Mouse (Mus musculus) neural tube, embryonic 14.5 days (tissue): Measurements from ENCODE around the gene Gfm1. TPM values are rescaled to one million over a fixed set of nuclear protein-coding genes. Genes with fewer than 3 reads are reported as not detected.
A peak's percentile ranks its signal among the peaks of the same experiment; 100 is the strongest.

Experiments
- ATAC-seq: fragments of 200-750 bp; cut with Nextera tagmentation; 2 replicates; pipeline ENCODE4 v1.8.0; 2017; ENCODE audit warnings: low read depth, mild to moderate bottlenecking, moderate TSS enrichment, moderate library complexity
- H3K27ac ChIP-seq: fragments of 300-500 bp; sonication (generic); 2 replicates; pipeline ENCODE4 v1.5.1; 2014; ENCODE audit warnings: low read depth, mild to moderate bottlenecking, control low read depth, low read length, moderate library complexity, mixed read lengths
- H3K27me3 ChIP-seq: fragments of 300-500 bp; sonication (generic); 2 replicates; pipeline ENCODE4 v1.6.1; 2014; ENCODE audit warnings: low read length; ENCODE audit not compliant: control insufficient read depth, insufficient read depth
- H3K36me3 ChIP-seq: fragments of 300-500 bp; sonication (generic); 2 replicates; pipeline ENCODE4 v1.6.1; 2014; ENCODE audit warnings: low read length, mixed read lengths; ENCODE audit not compliant: control insufficient read depth, insufficient read depth
- H3K4me1 ChIP-seq: fragments of 300-500 bp; sonication (generic); 2 replicates; pipeline ENCODE4 v1.6.1; 2014; ENCODE audit warnings: low read length; ENCODE audit not compliant: control insufficient read depth, insufficient read depth
- H3K4me2 ChIP-seq: fragments of 300-500 bp; sonication (generic); 2 replicates; pipeline ENCODE4 v1.6.1; 2014; ENCODE audit warnings: mild to moderate bottlenecking, low read depth, low read length, control low read depth
- H3K4me3 ChIP-seq: fragments of 300-500 bp; sonication (generic); 2 replicates; pipeline ENCODE4 v1.5.1; 2014; ENCODE audit warnings: low read depth, low read length, control low read depth, mixed read lengths
- H3K9ac ChIP-seq: fragments of 300-500 bp; sonication (generic); replicated peaks from 2 replicates; pipeline ENCODE4 v1.6.1; 2014; ENCODE audit warnings: low read depth, mild to moderate bottlenecking, control low read depth, low read length, mixed read lengths
- H3K9me3 ChIP-seq: fragments of 300-500 bp; sonication (generic); 2 replicates; pipeline ENCODE4 v1.6.1; 2016; ENCODE audit warnings: low read length; ENCODE audit not compliant: control insufficient read depth
- WGBS: fragments of 180-500 bp; shearing (Covaris S2); extraction: QIAGEN DNeasy Blood & Tissue Kit; methylation state at CpG from one replicate; pipeline ENCODE4 v1.1.7; 2014; 5-methylcytosine and 5-hydroxymethylcytosine counted together
- polyA plus RNA-seq: library from polyadenylated mRNA; unstranded; fragments of >200 nt; fragmentation: Nextera tagmentation; extraction: Ambion mirVana; gene quantifications from 2 replicates; pipeline ENCODE4 v1.2.1, GENCODE M21; 2014

Gfm1 gene
- polyA plus RNA-seq, 1 experiment from 2014 or later = 31.3 TPM

DNA sequence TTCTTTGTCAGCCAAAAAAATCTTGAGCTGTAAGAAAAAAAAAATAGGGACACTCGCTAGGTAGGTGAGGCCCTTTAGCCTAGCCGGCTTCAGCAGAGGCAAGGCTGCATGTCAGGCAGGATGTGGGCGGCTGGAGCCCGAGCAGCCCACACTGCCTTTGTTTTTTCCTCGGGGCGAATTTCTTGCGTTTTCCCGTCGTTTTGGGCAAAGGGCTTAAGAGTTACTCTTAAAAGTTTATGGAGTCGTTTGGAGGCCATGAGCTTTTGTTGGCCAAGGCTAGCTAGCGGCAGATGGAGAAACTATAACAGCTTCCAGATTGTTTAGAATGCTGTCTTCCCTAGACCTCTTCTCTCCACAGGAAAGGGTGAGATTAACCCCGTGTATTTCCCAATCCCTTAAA, 33.1 kb downstream of the Gfm1 start:
- H3K4me2 ChIP-seq = peak overlapping the region; percentile 84
- 2% methylated on average over 12 of the region's 12 CpGs for whole genome bisulfite sequencing
- peaks cover 10% of the 10 kb centered on the region; the same call in 1 of the 2 replicates for H3K36me3 ChIP-seq
- peak overlapping the region; percentile 68 for H3K9ac ChIP-seq
- no peaks in the 10 kb centered on the region for H3K27me3 ChIP-seq
- H3K4me3 ChIP-seq = peak overlapping the region; percentile 58
- H3K9me3 ChIP-seq = no peaks in the 10 kb centered on the region
- ATAC-seq = no peak
- peak overlapping the region; percentile 81 for H3K27ac ChIP-seq
- H3K4me1 ChIP-seq = peaks cover 6% of the 10 kb centered on the region

DNA sequence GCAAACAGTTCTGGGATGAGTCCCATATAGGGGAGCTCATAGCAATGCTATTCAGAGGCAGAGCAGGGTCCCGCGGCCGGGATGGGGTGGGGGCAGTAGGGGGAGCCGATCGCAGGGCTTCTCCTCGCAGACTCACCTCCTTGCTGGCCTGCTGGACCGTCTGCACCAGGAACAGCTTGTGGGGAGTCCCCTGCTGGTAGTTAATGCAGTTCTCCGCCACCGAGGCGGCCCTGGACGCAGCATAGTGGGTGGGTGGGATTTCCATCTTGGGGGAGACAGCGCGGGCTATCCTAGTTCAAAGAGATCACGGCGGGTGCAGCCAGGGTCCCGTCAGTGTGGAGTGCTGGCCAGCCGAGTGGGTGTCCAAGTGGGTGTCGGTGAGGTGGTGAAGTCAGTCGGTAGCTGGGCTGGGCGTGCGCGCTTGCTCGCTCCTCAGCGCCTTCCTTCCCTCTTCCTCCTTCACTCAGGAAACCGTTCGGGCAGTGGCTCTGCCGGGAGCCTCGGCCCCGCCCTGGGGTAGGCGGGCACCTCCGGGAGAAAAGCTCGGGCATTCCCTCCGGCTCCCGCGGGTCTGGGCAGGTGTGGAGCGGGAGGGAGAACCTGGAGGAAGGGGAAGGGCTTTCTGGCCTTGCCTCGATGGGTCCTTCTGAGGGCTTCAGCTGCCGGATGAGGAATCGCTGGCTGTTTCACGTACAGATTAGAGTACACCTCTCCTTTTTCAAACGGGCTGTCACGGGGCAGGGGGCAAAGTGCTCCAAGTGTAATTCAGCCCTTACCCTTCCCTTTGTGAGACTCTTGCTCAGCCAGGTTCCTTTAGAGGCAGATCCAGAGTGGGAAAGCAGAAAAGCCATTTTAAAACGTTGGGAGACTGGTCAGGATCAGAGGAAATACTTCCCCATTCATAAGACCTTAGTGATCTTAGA, 33.8 kb downstream of the Gfm1 start, which contains the start of gene Lxn:
Lxn (minus strand) TSS at position 477 of the 923 bp plus-strand sequence.
- Histone ChIP-seq H3K4me2 (peak within 1 kb of the TSS; percentile 84), H3K9me3 (no peaks in the 10 kb centered on the region), H3K4me3 (peak within 1 kb of the TSS; percentile 58), H3K4me1 (peaks cover 6% of the 10 kb centered on the region), H3K9ac (peak within 1 kb of the TSS; percentile 68), H3K27me3 (no peaks in the 10 kb centered on the region), H3K36me3 (peaks cover 11% of the 10 kb centered on the region; the same call in 1 of the 2 replicates), H3K27ac (peak within 1 kb of the TSS; percentile 81)
- peak; percentile 87 for ATAC-seq
- under 1% methylated on average over 43 of the region's 43 CpGs for WGBS

DNA sequence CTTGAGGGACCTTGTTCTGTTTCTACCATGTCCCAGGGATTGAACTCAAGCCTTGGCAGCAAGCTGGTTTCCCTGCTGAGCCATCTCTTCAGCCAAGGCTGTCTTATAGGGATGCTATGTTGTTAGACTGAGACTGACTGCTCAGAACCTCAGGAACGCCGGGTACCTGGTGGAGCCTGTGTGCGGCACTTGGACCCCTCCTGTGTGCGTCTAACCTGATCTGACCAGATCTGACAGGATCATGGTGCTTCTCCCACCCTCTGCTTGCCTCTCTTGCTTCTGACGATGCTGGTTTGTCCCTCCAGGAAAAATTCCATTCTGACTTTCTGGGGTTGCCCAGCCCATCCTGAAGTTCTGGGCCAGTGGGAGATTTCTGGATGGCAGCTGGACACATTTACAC, 36.7 kb downstream of the Gfm1 start:
- no peak overlapping the region for H3K4me2 ChIP-seq
- no peak overlapping the region for H3K4me3 ChIP-seq
- H3K9me3 ChIP-seq = no peaks in the 10 kb centered on the region
- no peak overlapping the region for H3K27ac ChIP-seq
- H3K27me3 ChIP-seq = no peaks in the 10 kb centered on the region
- WGBS = 96% methylated on average over 5 of the region's 5 CpGs
- H3K9ac ChIP-seq = no peak overlapping the region
- no peak for ATAC-seq
- H3K36me3 ChIP-seq = peaks cover 4% of the 10 kb centered on the region; the same call in 1 of the 2 replicates
- H3K4me1 ChIP-seq = peaks cover 6% of the 10 kb centered on the region

DNA sequence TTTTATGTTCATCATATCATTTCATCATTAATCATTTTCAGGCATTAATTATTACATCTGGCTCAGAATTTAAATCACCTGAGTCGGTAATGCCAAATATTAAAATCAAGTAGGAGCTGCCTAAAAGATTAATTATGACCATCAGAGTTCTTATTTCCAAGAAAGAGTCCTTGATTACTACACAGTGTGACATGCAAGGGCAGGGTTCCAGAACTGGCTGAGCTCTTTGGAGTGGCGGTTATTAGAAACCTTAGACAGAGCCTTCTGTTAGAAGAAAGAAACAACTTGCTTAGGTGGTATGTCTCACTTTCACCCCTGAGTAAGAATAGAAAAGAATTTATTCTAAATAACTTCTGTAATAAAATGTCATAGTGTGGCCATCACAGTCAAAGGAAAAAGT, 37.4 kb downstream of the Gfm1 start:
- H3K4me2 ChIP-seq = no peak overlapping the region
- H3K4me1 ChIP-seq = peaks cover 6% of the 10 kb centered on the region
- H3K36me3 ChIP-seq = peaks cover 4% of the 10 kb centered on the region; the same call in 1 of the 2 replicates
- no peak overlapping the region for H3K9ac ChIP-seq
- WGBS = 95% methylated on average over 2 of the region's 2 CpGs
- H3K27me3 ChIP-seq = no peaks in the 10 kb centered on the region
- ATAC-seq = no peak
- H3K4me3 ChIP-seq = no peak overlapping the region
- no peak overlapping the region for H3K27ac ChIP-seq
- no peaks in the 10 kb centered on the region for H3K9me3 ChIP-seq

DNA sequence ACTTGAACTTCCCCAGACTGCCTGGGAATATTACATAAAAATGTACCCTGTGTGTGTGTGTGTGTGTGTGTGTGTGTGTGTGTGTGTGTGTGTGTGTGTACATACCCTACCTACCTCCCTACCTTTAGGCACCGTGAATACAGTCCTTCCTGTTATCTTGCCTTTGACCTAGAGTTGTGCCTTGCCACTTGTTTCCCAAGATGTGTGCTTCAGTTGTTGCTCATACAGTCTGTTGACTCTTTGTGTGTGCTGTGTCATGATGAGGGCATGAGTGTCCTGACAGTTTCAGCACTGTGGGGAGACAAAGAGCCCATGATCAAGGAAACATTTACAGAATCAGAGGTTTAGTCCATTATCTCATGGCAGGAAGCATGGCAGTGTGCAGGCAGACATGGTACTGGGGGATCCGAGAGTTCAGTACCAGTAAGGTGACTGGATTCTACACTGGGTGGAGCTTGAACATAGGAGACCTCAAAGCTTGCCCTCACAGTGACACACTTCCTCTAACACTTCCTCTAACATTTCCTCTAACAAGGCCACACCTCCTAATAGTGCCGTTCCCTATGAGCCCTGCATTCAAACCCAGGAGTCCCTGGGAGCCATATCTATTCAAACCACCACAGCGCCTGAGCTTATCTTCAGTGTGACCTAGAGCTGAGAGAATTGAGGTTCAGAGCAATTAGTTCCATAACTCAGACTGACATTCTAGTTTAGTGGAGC, 41.7 kb downstream of the Gfm1 start:
- 87% methylated on average over 4 of the region's 4 CpGs for WGBS
- Histone ChIP-seq H3K36me3 (peaks cover 9% of the 10 kb centered on the region; the same call in 1 of the 2 replicates), H3K9ac (no peak overlapping the region), H3K9me3 (no peaks in the 10 kb centered on the region), H3K4me3 (no peak overlapping the region), H3K27me3 (no peaks in the 10 kb centered on the region), H3K4me1 (no peaks in the 10 kb centered on the region), H3K27ac (no peak overlapping the region), H3K4me2 (no peak overlapping the region)
- no peak for ATAC-seq

DNA sequence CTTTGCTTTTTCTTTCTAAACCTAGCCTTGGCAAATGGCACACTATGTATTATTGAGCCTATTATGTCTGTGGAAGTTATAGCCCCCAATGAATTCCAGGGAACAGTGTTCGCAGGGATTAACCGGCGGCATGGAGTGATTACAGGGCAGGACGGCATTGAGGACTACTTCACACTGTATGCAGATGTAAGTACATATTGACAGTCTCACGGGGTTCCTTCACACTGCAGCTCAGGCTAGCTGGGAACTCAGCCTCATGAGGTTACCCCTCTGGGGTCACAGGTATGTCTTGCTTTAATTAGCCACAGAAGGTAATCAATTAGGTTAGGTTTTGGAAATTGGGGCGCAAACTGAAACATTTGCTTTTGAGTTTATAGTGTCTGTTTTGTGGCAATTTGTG, 43.5 kb downstream of the Gfm1 start:
- Histone ChIP-seq H3K4me1 (no peaks in the 10 kb centered on the region), H3K4me2 (no peak overlapping the region), H3K9ac (no peak overlapping the region), H3K4me3 (no peak overlapping the region), H3K36me3 (0 out of 2 replicates have a peak, but pooled peaks cover 4% of the 10 kb centered on the region), H3K27me3 (no peaks in the 10 kb centered on the region), H3K9me3 (no peaks in the 10 kb centered on the region), H3K27ac (no peak overlapping the region)
- no peak for ATAC-seq
- WGBS = 88% methylated on average over 6 of the region's 6 CpGs

DNA sequence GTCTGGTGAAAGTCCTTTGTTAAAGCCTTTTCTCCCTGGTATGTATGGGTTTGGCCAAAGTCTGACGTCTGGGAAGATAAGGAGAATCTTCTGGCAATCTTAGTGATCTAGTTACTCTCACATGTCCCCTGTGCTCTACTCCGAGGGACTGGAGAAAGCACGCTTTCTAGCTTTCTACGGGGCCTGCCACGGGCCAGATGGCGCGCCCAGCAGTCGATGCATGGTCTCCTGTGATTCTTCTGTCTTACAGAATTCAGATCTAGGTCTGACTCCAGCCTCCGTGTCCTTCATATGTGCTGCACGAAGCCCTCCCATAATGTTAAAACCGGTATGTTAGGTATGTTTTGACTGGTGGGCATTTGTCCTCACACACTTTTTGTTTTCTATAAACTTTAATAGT, 49.9 kb downstream of the Gfm1 start:
- Histone ChIP-seq H3K9ac (no peak overlapping the region), H3K36me3 (no peaks in the 10 kb centered on the region), H3K4me3 (no peak overlapping the region), H3K27me3 (no peaks in the 10 kb centered on the region), H3K9me3 (no peaks in the 10 kb centered on the region), H3K4me1 (no peaks in the 10 kb centered on the region), H3K4me2 (no peak overlapping the region), H3K27ac (no peak overlapping the region)
- 96% methylated on average over 11 of the region's 11 CpGs for WGBS
- ATAC-seq = no peak

DNA sequence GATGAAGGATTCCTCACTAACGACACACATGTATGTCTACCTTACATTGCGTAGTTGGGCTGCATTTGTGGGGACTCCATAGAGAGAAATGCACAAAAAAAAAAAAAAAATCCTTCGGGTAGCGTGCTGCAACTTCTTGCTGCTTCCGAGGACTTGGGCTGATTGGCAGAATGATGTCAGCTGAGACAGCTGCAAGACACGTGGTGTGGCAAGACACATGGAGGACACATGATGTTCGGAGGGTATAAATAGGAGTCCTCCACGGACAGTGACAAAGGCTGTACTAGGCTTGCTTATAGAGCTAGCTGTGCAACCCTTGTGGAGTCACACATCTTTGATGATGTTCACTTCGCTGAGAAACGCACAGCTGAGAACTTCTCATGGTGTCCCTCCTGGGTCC, 52.5 kb downstream of the Gfm1 start:
- Histone ChIP-seq H3K4me3 (no peak overlapping the region), H3K27ac (no peak overlapping the region), H3K9me3 (no peaks in the 10 kb centered on the region), H3K4me1 (no peaks in the 10 kb centered on the region), H3K36me3 (no peaks in the 10 kb centered on the region), H3K4me2 (no peak overlapping the region), H3K27me3 (no peaks in the 10 kb centered on the region), H3K9ac (no peak overlapping the region)
- 94% methylated on average over 10 of the region's 10 CpGs for WGBS
- ATAC-seq = no peak

DNA sequence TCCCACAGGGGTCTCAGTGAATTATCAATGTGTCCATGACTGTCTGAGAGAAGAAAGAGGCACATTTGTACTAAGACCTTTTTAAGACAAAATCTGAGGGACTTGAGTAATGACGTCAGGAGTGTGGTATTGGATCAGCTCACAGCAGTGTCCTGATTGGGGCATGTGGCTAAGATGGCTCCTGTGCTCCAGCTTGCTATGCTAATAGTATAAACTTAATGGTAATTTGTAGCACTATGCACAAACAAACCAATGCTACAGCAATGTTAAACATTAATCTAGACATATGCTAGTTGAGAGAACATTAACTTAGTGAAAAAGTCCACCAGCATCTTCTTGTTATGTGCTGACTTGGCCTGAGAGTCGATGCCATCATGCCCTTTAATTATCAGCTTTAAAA, 55.3 kb downstream of the Gfm1 start:
- H3K4me3 ChIP-seq = no peak overlapping the region
- H3K27me3 ChIP-seq = no peaks in the 10 kb centered on the region
- no peak overlapping the region for H3K27ac ChIP-seq
- no peak overlapping the region for H3K9ac ChIP-seq
- no peak for ATAC-seq
- H3K4me2 ChIP-seq = no peak overlapping the region
- H3K4me1 ChIP-seq = no peaks in the 10 kb centered on the region
- H3K36me3 ChIP-seq = no peaks in the 10 kb centered on the region
- H3K9me3 ChIP-seq = no peaks in the 10 kb centered on the region
- WGBS = 89% methylated on average over 2 of the region's 2 CpGs
